Mouse (Mus musculus) stomach, postnatal 0 days (tissue): Measurements from ENCODE around the gene Sox6. TPM values are rescaled to one million over a fixed set of nuclear protein-coding genes. Genes with fewer than 3 reads are reported as not detected.

ENCODE experiments used
- ATAC-seq: fragments of 200-750 bp; cut with Nextera tagmentation; 2 replicates; pipeline ENCODE4 v1.8.0; 2017; ENCODE audit not compliant: low FRiP score, low TSS enrichment
- DNase-seq: peaks from one replicate; pipeline ENCODE4 v3.0.0-alpha.2; 2016; ENCODE audit warnings: low spot score
- H3K27ac ChIP-seq: fragments of 300-500 bp; sonication (generic); replicated peaks from 2 replicates; pipeline ENCODE4 v1.5.1; 2014; ENCODE audit warnings: mild to moderate bottlenecking, control low read depth
- H3K27me3 ChIP-seq: fragments of 300-500 bp; sonication (generic); 2 replicates; pipeline ENCODE4 v1.6.1; 2014; ENCODE audit warnings: low read length; ENCODE audit not compliant: control insufficient read depth, insufficient read depth
- H3K36me3 ChIP-seq: fragments of 300-500 bp; sonication (generic); 2 replicates; pipeline ENCODE4 v1.6.1; 2014; ENCODE audit warnings: low read length, mixed read lengths; ENCODE audit not compliant: control insufficient read depth, insufficient read depth
- H3K4me1 ChIP-seq: fragments of 300-500 bp; sonication (generic); replicated peaks from 2 replicates; pipeline ENCODE4 v1.6.1; 2014; ENCODE audit warnings: antibody characterized with exemption; ENCODE audit not compliant: control insufficient read depth, insufficient read depth
- H3K4me2 ChIP-seq: fragments of 300-500 bp; sonication (generic); replicated peaks from 2 replicates; pipeline ENCODE4 v1.6.1; 2014; ENCODE audit warnings: low read depth, mild to moderate bottlenecking, control low read depth, moderate library complexity
- H3K4me3 ChIP-seq: fragments of 300-500 bp; sonication (generic); 2 replicates; pipeline ENCODE4 v1.5.1; 2014; ENCODE audit warnings: low read depth, low read length, control low read depth
- H3K9ac ChIP-seq: fragments of 300-500 bp; sonication (generic); 2 replicates; pipeline ENCODE4 v1.6.1; 2014; ENCODE audit warnings: mild to moderate bottlenecking, low read length, control low read depth, mixed read lengths
- H3K9me3 ChIP-seq: fragments of 300-500 bp; sonication (generic); 2 replicates; pipeline ENCODE4 v1.6.1; 2016; ENCODE audit warnings: low read length; ENCODE audit not compliant: control insufficient read depth
- CTCF ChIP-seq: IDR thresholded peaks from 2 replicates; pipeline ENCODE4 v1.5.1; 2016; ENCODE audit warnings: antibody characterized with exemption, low read depth, mild to moderate bottlenecking, moderate library complexity
- EP300 ChIP-seq: optimal IDR thresholded peaks from 2 replicates; pipeline ENCODE3; 2016; ENCODE audit warnings: antibody characterized with exemption
- WGBS: fragments of 180-500 bp; shearing (Covaris S2); extraction: QIAGEN DNeasy Blood & Tissue Kit; methylation state at CpG from one replicate; pipeline ENCODE4 v1.1.7; 2014; 5-methylcytosine and 5-hydroxymethylcytosine counted together
- polyA plus RNA-seq: library from polyadenylated mRNA; unstranded; fragments of >200 nt; fragmentation: Nextera tagmentation; extraction: Ambion mirVana; gene quantifications from 2 replicates; pipeline ENCODE4 v1.2.1, GENCODE M21; 2015

The Sox6 gene
- polyA plus RNA-seq, 1 experiment from 2014 or later = 28.7 TPM

DNA sequence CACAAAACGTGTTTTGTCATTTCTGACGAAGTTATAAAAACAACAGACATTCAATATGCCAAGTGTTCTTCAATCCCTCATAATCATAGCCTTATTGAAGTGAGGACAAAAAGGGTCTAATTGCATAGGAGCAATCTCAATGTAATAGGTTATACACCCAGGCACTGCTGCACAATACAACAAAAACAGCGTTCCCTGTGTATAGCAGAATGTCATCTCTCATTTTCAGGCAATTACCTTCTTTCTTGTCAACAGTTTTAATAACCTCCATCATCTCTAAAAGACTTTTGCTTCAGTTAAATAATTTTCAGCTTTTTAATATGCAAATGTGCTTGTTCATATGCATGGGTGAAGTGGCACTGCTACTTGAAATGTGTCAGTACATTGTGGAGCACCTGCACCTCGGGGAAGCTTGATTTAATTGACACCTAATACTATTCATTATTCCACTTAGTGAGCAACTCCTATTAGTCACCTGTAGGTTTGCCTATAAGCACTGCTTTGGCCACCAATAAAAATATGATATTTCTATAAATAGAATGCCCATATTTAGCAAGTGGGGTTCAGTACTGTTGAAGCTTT, 292.8 kb downstream of the Sox6 start:
- 68% methylated on average over 4 of the region's 4 CpGs for WGBS
- Histone ChIP-seq H3K36me3 (no peaks in the 10 kb centered on the region), H3K9me3 (no peaks in the 10 kb centered on the region), H3K27me3 (no peaks in the 10 kb centered on the region), H3K4me2 (no peak overlapping the region), H3K4me1 (no peaks in the 10 kb centered on the region; the same call in 1 of the 2 replicates), H3K27ac (no peak overlapping the region), H3K4me3 (no peak overlapping the region), H3K9ac (no peak overlapping the region)
- DNase-seq (no peak), ATAC-seq (no peak)
- TF ChIP-seq CTCF (no peak), EP300 (no peak)

DNA sequence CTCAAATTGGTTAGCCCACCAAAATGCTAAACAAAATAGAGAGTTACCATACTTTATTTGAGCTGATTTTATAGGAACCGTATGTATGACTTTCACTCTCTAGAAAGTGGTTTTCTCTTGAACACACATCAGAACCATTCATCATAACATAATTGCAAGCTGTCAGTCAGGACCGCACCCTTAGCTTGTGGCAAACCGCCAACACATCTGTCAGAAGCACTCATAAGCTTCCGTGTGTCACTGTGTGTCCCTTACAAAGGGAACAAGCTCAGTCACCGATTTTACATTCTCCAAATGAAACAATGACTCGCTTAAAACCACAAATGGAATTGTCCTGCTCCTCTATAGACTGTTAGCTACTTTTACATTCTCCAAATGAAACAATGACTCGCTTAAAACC, 304.5 kb downstream of the Sox6 start:
- H3K9me3 ChIP-seq = no peaks in the 10 kb centered on the region
- peak; percentile 24 for DNase-seq
- no peaks in the 10 kb centered on the region for H3K4me1 ChIP-seq
- no peak for TF ChIP-seq EP300
- TF ChIP-seq CTCF = no peak
- H3K27ac ChIP-seq = no peak overlapping the region
- no peak overlapping the region for H3K4me3 ChIP-seq
- no peaks in the 10 kb centered on the region for H3K27me3 ChIP-seq
- H3K36me3 ChIP-seq = no peaks in the 10 kb centered on the region
- ATAC-seq = no peak
- no peak overlapping the region for H3K4me2 ChIP-seq
- 44% methylated on average over 7 of the region's 7 CpGs for WGBS
- H3K9ac ChIP-seq = no peak overlapping the region

- ATAC-seq (no peak), DNase-seq (no peak)
- Histone ChIP-seq H3K4me3 (no peak overlapping the region), H3K36me3 (no peaks in the 10 kb centered on the region), H3K27me3 (no peaks in the 10 kb centered on the region), H3K4me1 (no peaks in the 10 kb centered on the region), H3K9ac (no peak overlapping the region), H3K4me2 (no peak overlapping the region), H3K27ac (0 out of 2 replicates have a peak overlapping the region, but pooled peaks have one; percentile 35), H3K9me3 (no peaks in the 10 kb centered on the region)
- 46% methylated on average over 1 of the region's 1 CpGs for WGBS
- TF ChIP-seq EP300 (no peak), CTCF (no peak)
Observed at GRCm38 (mm10) chr7:115732824-115733223, 305.8 kb downstream of the Sox6 start.

DNA sequence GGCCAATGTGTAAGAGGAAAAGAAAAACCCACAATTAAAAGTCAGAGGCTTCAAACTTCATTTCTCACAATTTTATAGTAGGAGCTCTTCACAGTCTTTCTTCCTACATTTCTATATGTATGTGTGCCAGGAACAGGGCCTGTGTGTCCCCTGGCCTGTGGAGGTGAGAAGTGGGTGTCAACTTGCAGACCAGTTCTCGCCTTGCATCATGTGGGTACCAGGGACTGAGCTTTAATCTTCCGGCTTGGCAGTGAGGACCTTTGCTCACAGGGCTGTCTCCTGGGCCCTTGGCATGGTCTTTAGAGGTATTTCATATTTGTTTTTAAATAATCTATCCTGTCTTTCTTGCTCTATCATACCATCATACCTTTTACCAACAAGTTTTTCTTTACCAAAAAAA, 311.8 kb downstream of the Sox6 start:
- Histone ChIP-seq H3K4me1 (no peaks in the 10 kb centered on the region), H3K9me3 (no peaks in the 10 kb centered on the region), H3K27me3 (no peaks in the 10 kb centered on the region), H3K4me2 (no peak overlapping the region), H3K9ac (no peak overlapping the region), H3K27ac (no peak overlapping the region), H3K4me3 (no peak overlapping the region), H3K36me3 (no peaks in the 10 kb centered on the region)
- TF ChIP-seq EP300 (no peak), CTCF (no peak)
- ATAC-seq (no peak), DNase-seq (no peak)
- WGBS = 86% methylated on average over 2 of the region's 2 CpGs

DNA sequence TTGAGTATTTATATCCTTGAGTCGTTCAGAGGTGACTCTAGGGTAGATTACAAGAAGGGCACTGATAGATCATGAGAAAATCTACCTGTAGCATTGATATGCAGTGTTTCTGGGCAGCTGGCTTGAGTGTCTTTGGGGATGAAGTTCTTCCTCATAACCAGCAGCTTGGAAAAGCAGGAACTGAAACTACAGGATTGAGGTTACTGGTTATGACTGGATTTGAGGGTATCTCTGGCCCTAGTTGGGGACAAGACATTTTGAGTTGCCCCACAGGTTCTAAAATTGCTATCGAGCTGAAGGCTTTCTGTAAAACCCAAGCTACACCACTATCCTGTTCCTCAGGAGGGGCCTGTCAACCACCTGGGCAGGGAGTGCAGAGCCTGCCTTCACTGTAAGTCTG, 314.2 kb downstream of the Sox6 start:
- no peak for TF ChIP-seq EP300
- no peak for TF ChIP-seq CTCF
- DNase-seq = no peak
- H3K27ac ChIP-seq = no peak overlapping the region
- H3K4me1 ChIP-seq = no peaks in the 10 kb centered on the region
- ATAC-seq = no peak
- H3K27me3 ChIP-seq = no peaks in the 10 kb centered on the region
- WGBS = 83% methylated on average over 2 of the region's 2 CpGs
- no peaks in the 10 kb centered on the region for H3K36me3 ChIP-seq
- no peak overlapping the region for H3K9ac ChIP-seq
- no peak overlapping the region for H3K4me3 ChIP-seq
- H3K9me3 ChIP-seq = no peaks in the 10 kb centered on the region
- no peak overlapping the region for H3K4me2 ChIP-seq

- Histone ChIP-seq H3K27me3 (no peaks in the 10 kb centered on the region), H3K36me3 (no peaks in the 10 kb centered on the region), H3K4me1 (no peaks in the 10 kb centered on the region), H3K27ac (no peak overlapping the region), H3K4me3 (no peak overlapping the region), H3K4me2 (no peak overlapping the region), H3K9me3 (no peaks in the 10 kb centered on the region), H3K9ac (no peak overlapping the region)
- no peak for ATAC-seq
- no peak for DNase-seq
- WGBS = 35% methylated on average over 7 of the region's 7 CpGs
- TF ChIP-seq CTCF = no peak
- no peak for TF ChIP-seq EP300
Observed at GRCm38 (mm10) chr7:115721624-115722540, 316.7 kb downstream of the Sox6 start.
